Mouse (Mus musculus) stomach, embryonic 14.5 days (tissue): ENCODE measurements at regions not wholly inside any gene's neighbourhood (a gene's known extent, or its start where the extent isn't known, plus 50 kb on each side); places are given as distances from the start of the nearest gene placed in this dataset.

Source experiments
- ATAC-seq: fragments of 200-750 bp; cut with Nextera tagmentation; 2 replicates; pipeline ENCODE4 v1.8.0; 2017; ENCODE audit warnings: low read depth, moderate TSS enrichment; ENCODE audit not compliant: insufficient number of reproducible peaks, insufficient read depth, low FRiP score
- H3K27ac ChIP-seq: fragments of 300-500 bp; sonication (generic); 2 replicates; pipeline ENCODE4 v1.5.1; 2014; ENCODE audit warnings: mild to moderate bottlenecking, low read length, moderate library complexity, mixed read lengths
- H3K27me3 ChIP-seq: fragments of 300-500 bp; sonication (generic); 2 replicates; pipeline ENCODE4 v1.6.1; 2014; ENCODE audit warnings: low read length, control low read depth, mixed read lengths; ENCODE audit not compliant: control insufficient read depth, insufficient read depth
- H3K36me3 ChIP-seq: fragments of 300-500 bp; sonication (generic); 2 replicates; pipeline ENCODE4 v1.6.1; 2014; ENCODE audit warnings: mild to moderate bottlenecking, control low read depth, low read length, moderate library complexity, mixed read lengths; ENCODE audit not compliant: control insufficient read depth, insufficient read depth
- H3K4me1 ChIP-seq: fragments of 300-500 bp; sonication (generic); 2 replicates; pipeline ENCODE4 v1.6.1; 2014; ENCODE audit warnings: low read length, control low read depth, mixed read lengths; ENCODE audit not compliant: control insufficient read depth, insufficient read depth
- H3K4me2 ChIP-seq: fragments of 300-500 bp; sonication (generic); replicated peaks from 2 replicates; pipeline ENCODE4 v1.6.1; 2014; ENCODE audit warnings: low read depth, low read length, control low read depth
- H3K4me3 ChIP-seq: fragments of 300-500 bp; sonication (generic); 2 replicates; pipeline ENCODE4 v1.5.1; 2014; ENCODE audit warnings: low read depth, low read length, control low read depth
- H3K9ac ChIP-seq: fragments of 300-500 bp; sonication (generic); replicated peaks from 2 replicates; pipeline ENCODE4 v1.6.1; 2014; ENCODE audit warnings: low read depth, mild to moderate bottlenecking, control low read depth, low read length, moderate library complexity, mixed read lengths
- H3K9me3 ChIP-seq: fragments of 300-500 bp; sonication (generic); 2 replicates; pipeline ENCODE4 v1.6.1; 2016; ENCODE audit warnings: low read depth, low read length, control low read depth; ENCODE audit not compliant: control insufficient read depth
- WGBS: fragments of 180-500 bp; shearing (Covaris S2); extraction: QIAGEN DNeasy Blood & Tissue Kit; methylation state at CpG from one replicate; pipeline ENCODE4 v1.1.7; 2014; 5-methylcytosine and 5-hydroxymethylcytosine counted together

- no peaks in the 10 kb centered on the region for H3K27me3 ChIP-seq
- H3K9me3 ChIP-seq: no peaks in the 10 kb centered on the region
- no peak overlapping the region for H3K4me3 ChIP-seq
- WGBS: 65% methylated on average over 8 of the region's 8 CpGs
- no peak for ATAC-seq
- H3K4me1 ChIP-seq: no peaks in the 10 kb centered on the region
- H3K4me2 ChIP-seq: no peak overlapping the region
- no peak overlapping the region for H3K9ac ChIP-seq
- no peaks in the 10 kb centered on the region for H3K36me3 ChIP-seq
- H3K27ac ChIP-seq: no peak overlapping the region
Observed at GRCm38 (mm10) chr4:22047730-22048455, 116.8 kb downstream of the Faxc start.

- 40% methylated on average over 5 of the region's 5 CpGs for WGBS
- no peak overlapping the region for H3K4me2 ChIP-seq
- no peak overlapping the region for H3K4me3 ChIP-seq
- H3K4me1 ChIP-seq: no peaks in the 10 kb centered on the region
- ATAC-seq: no peak
- no peaks in the 10 kb centered on the region for H3K36me3 ChIP-seq
- H3K27me3 ChIP-seq: no peaks in the 10 kb centered on the region
- no peak overlapping the region for H3K9ac ChIP-seq
- H3K9me3 ChIP-seq: no peaks in the 10 kb centered on the region
- H3K27ac ChIP-seq: no peak overlapping the region
Observed at GRCm38 (mm10) chr4:22066785-22067433, 135.8 kb downstream of the Faxc start.

GRCm38 (mm10) chr4:22067678-22068299 is 136.7 kb downstream of the Faxc start:
- no peaks in the 10 kb centered on the region for H3K36me3 ChIP-seq
- 80% methylated on average over 14 of the region's 14 CpGs for WGBS
- H3K9ac ChIP-seq: no peak overlapping the region
- no peaks in the 10 kb centered on the region for H3K27me3 ChIP-seq
- H3K27ac ChIP-seq: no peak overlapping the region
- H3K9me3 ChIP-seq: no peaks in the 10 kb centered on the region
- no peak overlapping the region for H3K4me2 ChIP-seq
- ATAC-seq: no peak
- no peak overlapping the region for H3K4me3 ChIP-seq
- no peaks in the 10 kb centered on the region for H3K4me1 ChIP-seq

GRCm38 (mm10) chr4:22088209-22088787 is 157.2 kb downstream of the Faxc start:
- no peak overlapping the region for H3K4me2 ChIP-seq
- H3K4me1 ChIP-seq: no peaks in the 10 kb centered on the region
- no peak overlapping the region for H3K27ac ChIP-seq
- H3K9ac ChIP-seq: no peak overlapping the region
- no peak for ATAC-seq
- no peaks in the 10 kb centered on the region for H3K9me3 ChIP-seq
- no peak overlapping the region for H3K4me3 ChIP-seq
- no peaks in the 10 kb centered on the region for H3K27me3 ChIP-seq
- 49% methylated on average over 3 of the region's 3 CpGs for WGBS
- no peaks in the 10 kb centered on the region for H3K36me3 ChIP-seq

GRCm38 (mm10) chr4:22089637-22090041 is 158.5 kb downstream of the Faxc start:
- no peaks in the 10 kb centered on the region for H3K27me3 ChIP-seq
- no peak overlapping the region for H3K4me3 ChIP-seq
- no peaks in the 10 kb centered on the region for H3K9me3 ChIP-seq
- H3K4me1 ChIP-seq: no peaks in the 10 kb centered on the region
- ATAC-seq: no peak; the same call in 1 of the 2 replicates
- H3K36me3 ChIP-seq: no peaks in the 10 kb centered on the region
- no peak overlapping the region for H3K9ac ChIP-seq
- no peak overlapping the region for H3K27ac ChIP-seq
- no peak overlapping the region for H3K4me2 ChIP-seq
- WGBS: 94% methylated on average over 1 of the region's 1 CpGs

- Histone ChIP-seq H3K9ac (no peak overlapping the region), H3K4me2 (no peak overlapping the region), H3K4me1 (no peaks in the 10 kb centered on the region), H3K27ac (no peak overlapping the region), H3K9me3 (no peaks in the 10 kb centered on the region), H3K4me3 (no peak overlapping the region), H3K27me3 (no peaks in the 10 kb centered on the region), H3K36me3 (no peaks in the 10 kb centered on the region)
- no peak for ATAC-seq
- WGBS: 79% methylated on average over 11 of the region's 11 CpGs
Observed at GRCm38 (mm10) chr4:22090536-22090935, 159.4 kb downstream of the Faxc start.

GRCm38 (mm10) chr4:22092551-22092950 is 161.4 kb downstream of the Faxc start:
- H3K4me1 ChIP-seq: no peaks in the 10 kb centered on the region
- H3K27me3 ChIP-seq: no peaks in the 10 kb centered on the region
- H3K9me3 ChIP-seq: no peaks in the 10 kb centered on the region
- H3K4me2 ChIP-seq: no peak overlapping the region
- whole genome bisulfite sequencing: 80% methylated on average over 4 of the region's 4 CpGs
- no peak overlapping the region for H3K27ac ChIP-seq
- no peaks in the 10 kb centered on the region for H3K36me3 ChIP-seq
- no peak overlapping the region for H3K9ac ChIP-seq
- no peak overlapping the region for H3K4me3 ChIP-seq
- ATAC-seq: no peak

- no peak overlapping the region for H3K9ac ChIP-seq
- H3K27me3 ChIP-seq: no peaks in the 10 kb centered on the region
- 41% methylated on average over 11 of the region's 11 CpGs for WGBS
- H3K4me1 ChIP-seq: no peaks in the 10 kb centered on the region
- H3K36me3 ChIP-seq: no peaks in the 10 kb centered on the region
- H3K27ac ChIP-seq: no peak overlapping the region
- H3K9me3 ChIP-seq: no peaks in the 10 kb centered on the region
- no peak for ATAC-seq
- no peak overlapping the region for H3K4me2 ChIP-seq
- no peak overlapping the region for H3K4me3 ChIP-seq
Observed at GRCm38 (mm10) chr4:22095257-22096031, 164.3 kb downstream of the Faxc start.
